Mouse (Mus musculus) natural killer cell, adult 2 months (primary cell): ENCODE measurements at regions not wholly inside any gene's neighbourhood (a gene's known extent, or its start where the extent isn't known, plus 50 kb on each side); places are given as distances from the start of the nearest gene placed in this dataset.
"Not testable (repeated sequence)": the region's sequence is repeated elsewhere in the genome, so short reads cannot be mapped to it uniquely, and the experiment has no call there.

Experiments used
- DNase-seq, 2 experiments: peaks; one replicate each; pipeline ENCODE4 v3.0.0; 2022; ENCODE audit warnings: low spot score in 2 of 2

DNA sequence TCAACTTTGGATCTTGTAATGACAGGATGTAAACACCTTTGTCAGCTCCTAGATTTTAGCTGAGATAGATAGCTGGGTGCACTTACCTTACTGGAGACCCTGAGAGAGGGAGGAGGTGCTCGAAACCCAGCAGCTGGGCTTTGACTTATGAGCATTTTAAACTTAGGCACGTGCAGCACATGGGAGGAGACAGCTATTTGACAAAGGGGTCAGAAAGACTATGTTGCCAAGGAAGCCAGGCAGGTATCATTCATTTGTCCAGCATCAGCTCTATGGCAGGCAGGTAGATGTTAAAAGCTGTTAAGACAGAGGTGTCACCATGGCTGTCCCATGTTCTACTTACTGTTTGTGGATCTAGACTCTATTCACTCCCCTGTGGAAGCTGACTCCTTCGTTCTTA is 120.0 kb upstream of the Tet2 start:
- no peak for DNase-seq

DNA sequence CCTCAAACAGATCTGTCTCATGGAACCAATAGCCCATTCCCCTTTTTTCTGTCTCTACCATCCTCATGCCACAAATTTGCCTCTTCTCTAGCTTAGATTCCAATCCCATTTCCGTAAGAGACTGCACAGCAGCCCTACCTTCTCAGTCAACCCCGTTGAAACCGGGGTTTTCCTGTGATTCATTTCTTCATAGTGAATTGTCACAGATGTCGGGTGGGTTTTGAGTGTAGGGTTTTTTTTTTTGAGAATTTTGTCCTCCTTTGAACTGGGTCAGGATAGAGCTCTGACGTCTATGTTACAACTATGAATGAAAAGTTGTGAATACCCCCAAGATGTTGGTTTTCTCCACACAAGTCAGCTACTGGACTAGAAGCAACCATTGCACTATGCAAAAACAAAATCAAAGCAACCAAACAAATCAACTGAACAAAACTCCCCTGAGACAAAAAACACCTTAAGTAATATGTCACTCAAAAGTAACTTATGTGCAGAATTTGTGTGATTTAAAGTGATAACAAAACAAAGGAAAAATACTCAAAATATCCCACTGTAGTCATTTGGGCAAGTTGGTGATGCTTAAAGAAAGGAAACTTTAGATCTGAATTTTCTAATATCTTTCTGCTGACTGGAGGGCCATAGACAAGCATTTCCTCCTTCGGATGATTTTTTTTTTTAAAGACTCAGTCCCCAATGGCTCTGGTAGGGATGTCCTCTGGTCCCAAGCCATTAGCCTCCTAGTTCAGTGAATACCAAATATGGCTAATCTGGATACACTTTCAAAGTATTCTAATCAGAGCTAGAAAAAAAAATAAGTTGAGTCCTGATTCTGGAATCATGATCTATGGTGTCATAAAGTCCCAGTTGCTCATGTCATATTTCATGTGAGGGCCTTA is 120.7 kb upstream of the Tet2 start:
- no peak for DNase-seq

DNA sequence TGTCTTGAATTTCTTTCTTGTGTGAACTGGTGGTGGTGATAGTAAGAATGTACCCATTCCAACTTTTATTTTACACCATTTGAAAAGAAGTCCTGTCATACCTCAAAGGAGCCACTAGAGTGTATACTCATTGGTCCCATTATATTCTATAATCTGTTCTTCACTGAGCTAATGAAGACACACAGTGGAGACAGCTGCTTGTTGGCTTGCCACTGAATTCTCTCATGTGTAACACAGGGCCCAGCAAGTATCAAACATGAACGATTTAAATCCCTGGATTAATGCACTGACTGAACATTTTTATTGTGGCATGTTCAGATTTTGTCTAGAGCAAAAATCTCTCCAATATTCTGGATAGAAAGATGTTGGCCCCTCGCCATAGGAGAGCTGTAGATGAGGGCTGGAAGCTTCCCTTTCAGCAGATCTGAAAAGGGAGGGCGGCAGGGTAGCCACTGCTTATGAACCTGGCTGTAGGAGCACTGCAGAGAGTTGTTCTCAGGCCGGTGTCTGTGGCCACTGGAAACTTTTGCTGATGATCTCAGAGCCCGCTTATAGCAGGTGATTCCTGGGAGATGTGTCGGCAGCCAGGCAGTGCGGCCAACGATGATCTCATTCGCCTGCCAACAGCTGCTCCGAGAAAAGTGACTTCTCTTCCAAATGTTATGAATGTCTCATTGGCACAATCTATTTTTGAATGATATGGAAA is 128.0 kb upstream of the Tet2 start:
- DNase-seq = no peak

DNA sequence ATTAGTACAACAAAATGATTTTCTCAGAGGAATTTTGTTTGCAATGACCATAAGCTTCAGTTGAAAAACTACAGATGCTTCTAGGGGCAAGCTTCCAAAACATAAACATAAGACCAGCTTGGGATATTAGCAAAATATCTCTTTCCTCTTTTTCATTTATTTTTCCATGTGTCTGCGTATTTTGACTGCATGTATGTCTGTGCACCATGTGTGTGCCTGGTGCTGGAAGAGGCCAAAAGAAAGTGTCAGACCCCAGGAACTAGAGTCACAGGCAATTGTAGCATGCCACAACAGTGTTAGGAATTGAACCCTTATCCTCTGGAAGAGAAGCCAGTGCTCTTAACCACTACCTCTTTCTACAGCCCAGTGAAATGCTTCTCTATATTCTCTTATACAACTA is 133.0 kb upstream of the Tet2 start:
- DNase-seq = no peak

DNA sequence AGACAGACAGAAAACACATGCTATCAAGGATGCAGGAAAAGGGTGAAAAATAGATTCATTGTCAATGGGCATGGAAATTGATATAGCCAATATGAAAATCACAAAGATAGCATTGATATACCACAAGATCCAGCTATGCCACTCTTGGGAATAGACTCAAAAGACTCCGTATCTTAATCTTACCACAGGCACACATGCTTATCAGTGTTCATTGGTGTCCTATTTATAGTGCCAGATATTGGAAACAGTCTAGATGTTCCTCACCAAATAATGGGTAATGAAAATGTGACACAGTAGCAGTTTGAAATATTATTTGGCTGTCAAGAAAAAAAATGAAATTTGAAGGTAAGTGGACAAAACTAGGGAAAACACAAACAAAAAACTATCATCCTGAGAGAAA is 135.0 kb upstream of the Tet2 start:
- DNase-seq = no peak

DNA sequence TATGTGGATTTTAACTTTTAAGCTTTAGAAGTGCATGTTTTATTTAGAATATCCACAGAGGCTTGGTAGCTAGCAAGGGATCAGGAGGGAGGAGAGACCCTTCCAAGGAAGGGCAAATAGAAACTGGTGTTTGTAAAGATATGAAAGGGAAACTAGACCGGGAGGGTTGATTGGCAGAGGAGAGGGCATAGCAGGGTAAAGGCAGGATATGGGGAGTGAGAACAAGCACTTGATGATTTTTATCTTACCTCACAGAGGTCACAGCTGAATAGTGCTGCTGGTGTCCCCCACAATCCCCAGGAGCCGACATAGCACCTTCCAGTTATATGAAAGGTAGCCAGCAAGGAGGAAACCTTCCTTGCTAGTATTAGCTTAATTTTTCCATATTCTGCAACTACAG is 135.4 kb upstream of the Tet2 start:
- no peak for DNase-seq

DNA sequence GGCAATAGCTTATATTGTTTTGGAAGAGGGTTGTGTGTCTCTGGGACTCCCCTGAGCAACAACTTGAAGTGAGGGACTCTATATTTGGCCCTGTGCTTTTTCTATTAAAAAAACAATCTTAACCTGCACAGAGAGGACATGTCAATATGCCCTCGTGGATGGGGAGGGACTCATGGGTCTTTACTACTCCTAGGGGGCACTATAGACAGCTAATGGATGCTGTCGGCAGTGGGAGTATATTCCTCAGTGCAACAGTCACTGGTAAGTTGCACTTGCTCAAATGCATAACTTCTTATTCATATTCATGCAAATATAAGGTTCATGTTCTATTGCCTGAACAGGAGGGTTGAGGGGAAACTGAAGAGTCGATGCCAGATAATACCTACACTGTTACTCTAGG is 135.9 kb upstream of the Tet2 start:
- DNase-seq = no peak

DNA sequence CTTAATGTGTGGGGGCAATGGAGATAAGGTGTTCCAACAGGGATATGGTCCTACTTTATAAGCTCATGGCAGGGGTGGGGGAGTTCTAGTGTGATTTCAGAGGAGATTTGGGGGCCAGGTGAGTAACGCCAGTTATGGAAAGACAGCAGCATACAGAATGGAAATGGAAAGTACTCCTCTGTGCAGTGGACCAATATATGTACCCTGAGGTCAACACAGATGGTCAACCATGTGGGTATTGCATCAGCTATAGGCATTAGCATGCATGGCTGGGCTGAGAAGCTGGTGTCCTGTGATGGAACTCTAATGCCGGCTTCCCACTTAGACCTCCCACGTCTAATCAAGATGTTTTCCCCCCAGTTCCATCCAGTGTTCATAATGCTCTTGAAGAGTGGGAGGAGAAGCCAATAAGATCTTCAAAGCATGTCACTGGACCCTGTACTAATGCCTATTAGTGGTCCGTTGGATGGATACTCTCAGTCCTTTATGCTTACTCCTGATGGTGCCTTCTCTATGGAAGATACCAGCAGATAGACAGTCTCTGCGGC is 139.3 kb upstream of the Tet2 start:
- DNase-seq = no peak

DNA sequence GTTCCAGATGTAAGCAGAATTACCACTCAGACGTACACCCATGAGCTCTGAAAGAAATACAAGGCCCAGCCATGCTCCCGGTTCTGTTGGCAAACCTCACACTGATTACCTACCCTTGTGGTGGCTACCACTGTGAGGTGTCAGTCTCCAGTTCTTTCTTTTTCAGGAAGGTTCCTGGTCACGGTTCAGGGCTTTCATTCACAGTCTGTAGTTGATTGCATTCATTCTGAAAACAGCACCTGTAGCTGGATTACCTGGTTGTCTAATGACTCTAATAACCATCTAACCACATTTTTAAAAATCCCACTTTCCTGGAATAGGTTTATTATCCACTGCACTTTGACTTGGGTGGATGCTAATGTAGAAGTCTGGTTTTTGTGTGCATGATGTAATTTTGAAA is 139.8 kb upstream of the Tet2 start:
- DNase-seq = no peak

DNA sequence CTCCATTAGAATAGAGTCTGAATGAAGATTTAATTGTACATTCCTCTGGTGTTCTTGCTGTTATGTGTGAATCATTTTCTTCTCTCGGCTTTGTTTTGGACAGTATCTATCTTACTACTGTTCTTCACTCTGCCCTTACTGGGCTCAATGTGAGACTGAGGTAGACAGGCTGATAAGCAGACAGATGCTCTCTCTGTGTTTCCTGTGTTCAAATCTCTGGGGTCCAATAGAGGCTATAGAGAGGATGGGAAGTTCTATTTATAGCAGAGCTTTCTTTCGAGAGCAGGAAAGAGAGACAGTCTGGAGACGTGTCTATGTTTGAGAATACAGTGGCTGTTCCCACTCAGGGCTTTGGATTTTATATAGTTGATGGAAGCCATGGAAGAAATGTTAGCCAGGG is 140.5 kb upstream of the Tet2 start:
- DNase-seq = no peak

DNA sequence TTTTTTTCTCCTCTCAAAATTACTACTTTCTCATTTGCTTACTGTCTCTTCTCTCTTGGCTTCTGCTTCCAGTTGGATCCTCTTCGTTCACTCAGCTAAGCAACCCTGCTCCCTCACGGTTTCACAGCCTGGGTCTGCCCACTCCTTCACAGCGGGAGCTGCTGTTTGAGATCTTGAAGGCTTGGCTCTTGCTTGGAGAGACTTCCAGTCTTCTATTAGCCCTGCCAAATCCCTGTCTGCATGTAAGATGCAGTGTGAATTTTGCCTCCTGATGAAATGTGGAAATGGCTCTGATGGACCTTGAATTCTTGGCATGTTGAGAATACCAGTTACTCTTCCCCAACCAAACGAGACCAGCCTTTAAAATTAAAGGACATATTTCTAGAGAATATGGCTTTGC is 149.1 kb upstream of the Tet2 start:
- DNase-seq = no peak

DNA sequence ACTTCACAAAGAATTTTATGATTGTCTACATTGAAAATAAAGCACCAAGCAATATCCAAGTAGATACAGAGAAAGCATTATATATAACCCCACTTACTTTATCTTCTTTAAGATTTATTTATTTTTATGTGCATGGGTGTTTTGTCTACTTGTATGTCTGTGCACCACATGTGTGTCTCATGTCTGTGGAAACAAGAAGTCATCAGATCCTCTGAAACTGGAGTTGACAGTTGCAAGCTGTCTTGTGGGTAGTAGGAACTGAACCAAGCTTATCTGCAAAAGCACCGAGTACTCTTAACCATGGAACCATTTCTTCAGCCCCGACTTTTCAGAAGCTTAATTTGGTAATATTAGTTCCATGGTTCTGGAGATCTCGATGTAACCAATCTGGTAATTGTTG is 151.2 kb upstream of the Tet2 start:
- no peak for DNase-seq

DNA sequence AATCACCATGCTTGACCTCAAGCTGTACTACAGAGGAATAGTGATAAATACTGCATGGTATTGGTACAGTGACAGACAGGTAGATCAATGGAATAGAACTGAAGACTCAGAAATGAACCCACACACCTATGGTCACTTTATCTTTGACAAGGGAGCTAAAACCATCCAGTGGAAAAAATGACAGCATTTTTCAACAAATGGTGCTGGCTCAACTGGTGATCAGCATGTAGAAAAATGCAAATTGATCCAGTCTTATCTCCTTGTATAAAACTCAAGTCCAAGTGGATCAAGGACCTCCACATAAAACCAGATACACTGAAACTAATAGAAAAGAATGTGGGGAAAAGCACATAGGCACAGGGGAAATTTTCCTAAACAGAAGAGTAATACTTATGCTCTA is 159.9 kb upstream of the Tet2 start:
- DNase-seq = not testable (repeated sequence)

DNA sequence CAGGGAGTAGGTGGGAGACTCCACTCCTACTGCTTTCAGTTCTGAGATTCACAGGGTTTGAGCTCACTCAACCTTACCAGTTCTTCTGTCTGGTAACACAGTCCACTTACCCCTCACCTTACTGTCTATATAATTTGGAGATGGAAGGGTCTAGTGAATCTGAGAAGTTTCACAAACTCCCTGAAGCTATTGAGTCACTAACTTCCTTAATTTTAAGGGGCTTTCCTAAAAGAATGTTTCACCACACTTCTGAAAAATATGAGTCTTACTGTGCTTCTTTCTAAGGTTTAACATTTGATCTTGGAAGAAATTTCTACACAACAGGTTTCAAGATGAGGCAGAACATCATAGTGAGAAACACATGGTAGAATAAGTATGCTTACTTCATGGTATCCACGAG is 166.6 kb upstream of the Tet2 start:
- no peak for DNase-seq

DNA sequence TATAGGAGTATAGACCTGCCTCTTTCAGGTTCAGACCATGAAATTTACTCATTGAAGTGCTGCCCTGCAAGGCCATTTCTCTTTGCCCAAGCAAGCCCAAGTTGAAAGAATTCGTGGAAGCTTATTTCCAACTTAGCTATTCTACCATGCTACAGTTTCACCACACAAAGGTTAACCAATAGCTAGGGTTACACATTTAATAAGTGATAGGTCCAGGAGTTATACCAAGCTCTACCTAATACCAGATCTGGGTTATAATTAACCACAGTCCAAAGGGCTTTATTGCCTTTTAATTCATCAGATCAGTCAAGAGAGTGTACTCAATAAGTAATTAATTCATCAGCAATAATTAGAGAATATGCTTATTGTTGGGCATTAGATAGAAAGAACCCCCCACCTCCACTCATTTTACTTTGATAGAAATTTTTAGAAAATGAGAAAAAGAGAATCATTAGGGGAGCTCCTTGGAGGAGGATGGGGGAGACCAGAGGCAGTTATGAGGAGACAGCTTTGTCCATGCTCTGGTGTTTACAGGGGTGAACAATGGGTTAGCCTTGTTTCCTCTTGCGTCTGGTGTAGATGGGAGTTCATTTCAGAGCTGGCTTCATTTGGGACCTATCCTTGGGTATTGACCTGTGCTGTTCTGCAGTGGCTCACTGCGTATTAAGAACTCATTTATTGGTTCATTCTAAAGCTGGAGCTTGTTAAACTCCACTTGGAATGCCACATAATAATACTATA is 177.8 kb upstream of the Tet2 start:
- no peak for DNase-seq

DNA sequence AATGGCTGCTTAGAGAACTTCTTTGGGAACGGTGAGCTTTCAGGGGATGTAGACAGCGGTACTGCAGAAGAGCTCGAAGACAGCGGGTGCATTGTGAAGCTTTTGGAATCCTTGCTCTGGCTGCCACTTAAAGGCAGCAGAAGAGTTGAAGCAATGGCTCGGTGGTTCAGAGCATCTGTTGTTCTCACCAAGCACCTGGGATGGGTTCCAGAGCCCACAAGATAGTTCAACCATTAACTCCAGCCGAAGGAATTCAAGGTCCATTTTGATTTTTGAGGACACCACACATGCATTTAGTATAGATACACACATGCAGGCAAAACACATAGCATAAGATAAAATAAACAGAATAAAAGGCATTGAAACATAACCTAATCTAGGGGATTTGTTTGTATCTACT is 181.9 kb upstream of the Tet2 start:
- DNase-seq = no peak

DNA sequence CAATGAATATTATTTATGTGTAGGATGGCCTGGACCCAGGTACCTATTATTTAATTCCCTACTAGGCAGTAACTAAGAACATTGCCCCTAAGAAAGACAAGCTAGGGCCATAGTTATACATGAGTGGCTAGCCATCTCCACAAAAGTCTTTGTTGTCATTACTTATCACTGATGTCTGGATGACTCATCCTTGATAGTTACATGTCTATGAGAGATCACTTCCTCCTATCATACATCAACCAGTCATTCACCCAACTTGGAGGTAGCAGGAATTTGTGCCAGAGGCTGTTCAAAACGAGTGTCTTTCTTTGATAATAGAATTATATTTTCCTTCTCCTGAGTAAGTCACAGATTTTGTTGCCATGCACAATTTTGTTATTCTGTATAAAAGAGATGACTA is 190.7 kb upstream of the Tet2 start:
- no peak for DNase-seq

DNA sequence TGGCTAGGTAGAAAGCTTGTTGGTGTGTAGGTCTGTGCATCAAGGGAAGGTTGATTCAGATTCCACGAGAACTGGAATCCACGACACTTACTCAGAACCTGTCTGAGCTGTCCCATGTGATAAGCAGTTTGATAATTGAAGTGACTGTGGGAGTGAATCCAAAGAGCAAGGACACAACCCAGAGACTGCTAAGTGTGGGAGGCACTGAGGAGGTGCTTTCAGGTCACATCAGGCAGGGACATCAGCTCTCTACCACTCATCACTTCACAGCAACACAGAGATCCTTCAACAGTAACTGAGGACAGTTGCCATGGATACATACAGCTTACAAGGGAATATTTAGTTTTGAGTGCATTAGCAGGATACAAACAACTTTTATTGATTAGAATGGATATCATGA is 194.0 kb upstream of the Tet2 start:
- no peak for DNase-seq

DNA sequence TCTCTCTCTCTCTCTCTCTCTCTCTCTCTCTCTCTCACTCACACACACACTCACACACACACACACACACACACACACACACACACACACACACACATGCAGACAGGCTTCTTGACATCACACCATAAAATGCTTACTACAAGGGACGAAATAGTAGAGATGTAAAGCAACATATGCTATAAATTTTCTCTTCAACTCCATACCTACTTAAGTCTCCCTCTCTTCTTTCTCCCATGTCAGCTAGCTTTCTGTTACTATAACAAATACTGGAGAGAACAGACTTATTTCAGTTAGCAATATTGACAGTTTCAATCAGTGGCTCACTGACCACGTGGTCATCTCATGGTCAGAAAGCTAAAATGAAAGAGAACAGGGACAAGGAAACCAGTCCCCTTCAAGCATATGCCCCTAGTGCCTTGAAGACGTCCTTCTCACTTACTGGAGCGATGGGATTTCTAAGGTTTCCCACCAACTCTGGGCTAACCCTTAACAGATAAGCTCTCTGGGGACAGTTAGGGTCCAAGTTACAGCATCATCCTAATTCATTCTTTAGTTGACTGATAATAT is 199.7 kb upstream of the Tet2 start:
- DNase-seq = no peak

DNA sequence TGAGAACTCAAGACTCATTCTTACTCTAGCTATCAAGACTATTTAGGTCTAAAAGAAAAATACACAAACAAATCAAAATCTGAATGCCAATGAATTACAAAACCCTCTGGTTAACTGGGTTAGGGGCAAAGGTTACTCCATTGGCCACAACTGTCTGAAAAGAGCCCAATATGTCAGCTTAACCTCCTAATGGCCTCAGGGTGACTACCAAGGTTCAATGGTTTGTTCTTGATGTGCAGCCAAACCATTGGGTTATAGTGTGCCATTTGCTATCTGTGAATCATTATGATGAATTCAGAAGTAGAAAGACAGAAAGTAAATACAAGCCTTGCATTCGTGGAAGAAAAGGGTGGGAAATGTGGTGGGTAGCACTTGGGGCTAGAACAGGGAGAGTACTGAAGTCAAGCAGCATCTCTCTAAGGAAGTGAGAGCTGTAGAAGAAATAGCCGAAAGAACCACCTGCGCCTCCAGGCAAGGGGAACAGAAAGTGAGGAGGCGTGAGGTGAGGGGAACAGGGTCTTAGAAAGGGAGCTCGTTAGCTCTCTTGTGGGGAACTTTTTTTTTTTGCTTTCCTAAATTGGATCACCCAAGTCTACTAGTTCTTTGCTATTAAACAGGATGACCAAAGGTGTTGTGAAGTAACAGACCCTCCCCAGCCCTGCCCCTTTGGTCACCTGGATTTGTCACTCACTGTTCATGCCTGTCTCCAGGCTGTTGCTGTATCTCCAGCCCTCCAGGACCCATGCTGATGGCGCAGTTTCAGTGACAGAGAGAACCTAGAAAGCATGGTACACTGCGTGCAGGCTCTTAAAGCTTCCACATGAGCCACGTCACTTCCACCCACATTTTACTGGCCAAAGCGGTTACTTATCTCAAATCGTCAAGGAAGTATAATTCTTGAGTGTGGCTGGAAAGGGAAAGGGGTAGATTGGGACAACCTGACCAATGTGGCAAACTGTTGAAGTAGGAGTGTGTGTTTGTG is 204.1 kb upstream of the Tet2 start:
- DNase-seq = peak in 1 of 2 experiments; percentile 24

DNA sequence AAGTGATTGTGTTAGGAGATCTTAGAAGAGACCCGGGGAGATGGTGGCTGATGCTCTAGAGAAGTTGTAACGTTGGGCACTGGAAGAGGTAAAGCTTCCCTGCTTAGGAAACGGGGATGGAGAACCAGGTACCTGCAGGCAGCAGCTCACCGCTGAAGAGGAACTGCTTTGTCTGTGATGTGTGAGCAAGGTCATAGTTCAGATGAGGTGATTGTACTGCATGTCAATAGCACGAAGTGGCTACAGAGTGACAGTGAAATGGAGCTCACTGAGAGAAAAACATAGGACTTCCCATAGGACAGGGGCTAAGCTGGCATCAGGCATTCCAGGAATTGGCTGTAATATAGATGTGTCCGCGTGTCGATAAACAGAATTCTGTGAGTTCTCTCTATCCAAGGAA is 205.1 kb upstream of the Tet2 start:
- no peak for DNase-seq
